Comparison of ENCODE assay signal across 16 mouse cellular contexts in genomic region chr8:70758308-70758615, GRCm38 (mm10). TPM values are rescaled to one million over a fixed set of nuclear protein-coding genes. Genes with fewer than 3 reads are reported as not detected.
DNase-seq lines count a peak whose midpoint lies in the region; ATAC-seq lines count a peak whose summit lies in the region.
"Had no signal": no experiment of that assay in that cellular context is flagged by ENCODE, and none has a peak within 500 bp of the region (broad histone marks: within the 10 kb centered on the region; RNA-seq: fewer than 3 reads in every experiment).

No protein-coding gene starts in this region.

- no peak overlapping the region for H3K4me3 ChIP-seq in neural tube, embryonic 13.5 days
- H3K4me3 ChIP-seq: embryonic facial prominence, embryonic 12.5 days; liver, embryonic 13.5 days had no signal

- peak overlapping the region; percentile 46 for H3K27ac ChIP-seq in neural tube, embryonic 13.5 days (replicated peaks)
- H3K27ac ChIP-seq: embryonic facial prominence, embryonic 12.5 days; kidney, postnatal 0 days had no signal

- no peak overlapping the region for H3K9ac ChIP-seq in neural tube, embryonic 13.5 days
- H3K9ac ChIP-seq: embryonic facial prominence, embryonic 12.5 days; liver, embryonic 13.5 days had no signal

- ATAC-seq in neural tube, embryonic 13.5 days (ENCODE audit: low read depth), result no peak

- no peak overlapping the region for H3K4me2 ChIP-seq in neural tube, embryonic 13.5 days
- H3K4me2 ChIP-seq: embryonic facial prominence, embryonic 12.5 days had no signal

- peak; percentile 88 to 91 for DNase-seq in cerebellum, postnatal 10 days
- DNase-seq in cerebellum, adult 9-11 months, result no peak
- peak; percentile 14 for DNase-seq in kidney, adult 9 months
- no peak for DNase-seq in kidney, postnatal 10 days
- no peak for DNase-seq in neural tube, embryonic 10.5 days (ENCODE audit: extremely low spot score, low spot score)
- peak; percentile 75 to 82 for DNase-seq in layer of hippocampus, postnatal 14 days (ENCODE audit: low spot score in 2 of 2)
- no peak for DNase-seq in lung, postnatal 25 days (ENCODE audit: low spot score)
- DNase-seq: B cell, adult 2 months had no signal

- WGBS in neural tube, embryonic 13.5 days, result 69% methylated on average over 7 of the region's 7 CpGs

- H3K4me1 ChIP-seq in neural tube, embryonic 13.5 days (replicated peaks), result peaks cover 64% of the 10 kb centered on the region

- H3K27me3 ChIP-seq in neural tube, embryonic 13.5 days, result no peaks in the 10 kb centered on the region
- H3K27me3 ChIP-seq: embryonic facial prominence, embryonic 12.5 days; liver, embryonic 13.5 days had no signal

- no peaks in the 10 kb centered on the region for H3K9me3 ChIP-seq in neural tube, embryonic 13.5 days
- H3K9me3 ChIP-seq: embryonic facial prominence, embryonic 12.5 days; liver, embryonic 13.5 days had no signal

- peaks cover 32% of the 10 kb centered on the region for H3K36me3 ChIP-seq in neural tube, embryonic 13.5 days

RNA-seq across cellular contexts. Expression of gene Mpv17l2, which starts 2.5 kb away (rescaled TPM):
- polyA plus RNA-seq in neural tube, embryonic 13.5 days (2015; fragmentation: Nextera tagmentation; extraction: Ambion mirVana), result 46.1 and 54.5 TPM in 2 replicates
- 10 to 100 TPM; 47.6 to 52.2 TPM for total RNA-seq in layer of hippocampus, postnatal 14 days (2021)

RNA-seq across cellular contexts. Expression of gene Rab3a, which starts 3.8 kb away (rescaled TPM):
- polyA plus RNA-seq in neural tube, embryonic 13.5 days (2015; fragmentation: Nextera tagmentation; extraction: Ambion mirVana), result 402 and 417 TPM in 2 replicates
- total RNA-seq in layer of hippocampus, postnatal 14 days (2021), result 100 to 1,000 TPM; 793 to 809 TPM

RNA-seq across cellular contexts. Expression of gene Pik3r2, which starts 18.3 kb away (rescaled TPM):
- 88.9 and 93.7 TPM in 2 replicates for polyA plus RNA-seq in neural tube, embryonic 13.5 days (2015; fragmentation: Nextera tagmentation; extraction: Ambion mirVana)
- total RNA-seq in layer of hippocampus, postnatal 14 days (2021), result 100 to 1,000 TPM; 164 to 178 TPM

RNA-seq across cellular contexts. Expression of gene Pde4c, which starts 34.7 kb away (rescaled TPM):
- polyA plus RNA-seq in neural tube, embryonic 13.5 days (2015; fragmentation: Nextera tagmentation; extraction: Ambion mirVana), result 0.18 and 0.26 TPM in 2 replicates
- total RNA-seq in layer of hippocampus, postnatal 14 days (2021), result under 1 TPM; 0.81 to 0.91 TPM
- total RNA-seq: megakaryocyte, adult 5-6 weeks had no signal

RNA-seq across cellular contexts. Expression of gene Gm3336, which starts 39.9 kb away (rescaled TPM):
- polyA plus RNA-seq in neural tube, embryonic 13.5 days (2015; fragmentation: Nextera tagmentation; extraction: Ambion mirVana), result not detected in 2 replicates
- total RNA-seq in layer of hippocampus, postnatal 14 days (2021), result not detected
- total RNA-seq: left cerebral cortex, postnatal 10 days; megakaryocyte, adult 5-6 weeks had no signal
- polyA plus RNA-seq: embryonic facial prominence, embryonic 12.5 days; heart, embryonic 16.5 days; liver, embryonic 13.5 days; neural tube, embryonic 14.5 days had no signal

Comparison
In these comparisons a context has a peak if more than half of its experiments do, and no peak if none do; other contexts are left out.
1. DNase-seq: peak in cerebellum, postnatal 10 days (2 of 2), kidney, adult 9 months (single experiment) and layer of hippocampus, postnatal 14 days (2 of 2); none in cerebellum, adult 9-11 months (single experiment), kidney, postnatal 10 days (single experiment), neural tube, embryonic 10.5 days (single experiment) and lung, postnatal 25 days (single experiment).